Mouse (Mus musculus): ENCODE results near the gene Fgg. TPM values are rescaled to one million over a fixed set of nuclear protein-coding genes. Genes with fewer than 3 reads are reported as not detected.

Gene Fgg
- 26.5 and 31.3 TPM in 2 replicates for polyA plus RNA-seq (2015; fragmentation: Nextera tagmentation; extraction: Ambion mirVana)

DNA sequence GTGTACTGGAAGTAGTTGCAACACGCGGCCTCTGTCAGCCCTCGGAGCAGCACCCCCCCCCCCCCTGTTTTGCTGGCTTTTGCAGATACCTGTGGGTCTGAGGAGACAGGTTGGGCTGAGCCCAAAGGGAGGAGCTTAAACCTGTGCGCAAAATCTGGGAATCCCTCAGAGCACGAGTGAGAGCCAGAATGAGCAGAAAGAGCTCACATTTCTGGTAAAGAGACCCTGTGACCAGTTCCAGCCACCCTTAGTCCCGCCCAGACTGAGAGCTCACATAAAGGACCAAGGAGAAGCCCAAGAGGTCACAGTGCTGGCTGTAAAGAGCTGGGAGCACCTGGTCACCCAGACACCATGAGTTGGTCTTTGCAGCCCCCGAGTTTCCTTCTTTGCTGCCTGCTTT is at the start of gene Fgg:
TSS of gene Fgg (plus strand) at position 168 of the 400 bp plus-strand sequence.
- Histone ChIP-seq H3K9me3 (replicated peaks; ENCODE audit: control insufficient read depth, low read length) (no peaks in the 10 kb centered on the region), H3K4me3 (replicated peaks; ENCODE audit: low read length) (no peak within 1 kb of the TSS), H3K27ac (ENCODE audit: low read length) (no peak within 1 kb of the TSS), H3K4me2 (ENCODE audit: low read depth, low read length) (no peak within 1 kb of the TSS), H3K27me3 (ENCODE audit: control insufficient read depth, insufficient read depth, low read length) (no peaks in the 10 kb centered on the region), H3K36me3 (ENCODE audit: control insufficient read depth, insufficient read depth, low read length) (no peaks in the 10 kb centered on the region), H3K4me1 (ENCODE audit: control insufficient read depth, insufficient read depth, low read length) (no peaks in the 10 kb centered on the region), H3K9ac (ENCODE audit: low read length) (no peak within 1 kb of the TSS)
- no peak for ATAC-seq (ENCODE audit: insufficient read depth, low FRiP score)
- 33% methylated on average over 7 of the region's 7 CpGs for WGBS

DNA sequence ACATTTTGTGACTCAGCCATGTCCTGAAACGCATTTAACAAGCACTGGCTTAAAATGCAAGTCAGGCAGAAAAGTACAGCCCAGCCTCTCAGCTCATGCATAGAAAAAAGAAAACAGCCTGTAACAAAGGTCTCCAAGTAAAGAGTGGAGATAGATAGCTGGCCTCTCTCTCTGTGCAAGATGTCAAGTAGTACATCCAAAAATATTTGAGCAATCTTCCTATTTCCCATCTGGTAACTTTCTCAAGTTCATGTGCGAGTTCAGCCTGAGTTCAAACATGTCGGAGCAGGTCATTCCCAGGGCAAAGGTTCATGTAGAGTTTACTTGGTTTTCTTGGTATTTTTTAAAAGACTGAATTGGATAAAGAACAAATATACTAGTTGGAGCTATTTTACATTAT is 36.5 kb upstream of the Fgg start:
- Histone ChIP-seq H3K27me3 (ENCODE audit: control insufficient read depth, insufficient read depth, low read length) (no peaks in the 10 kb centered on the region), H3K36me3 (ENCODE audit: control insufficient read depth, insufficient read depth, low read length) (no peaks in the 10 kb centered on the region), H3K4me3 (replicated peaks; ENCODE audit: low read length) (no peak overlapping the region), H3K4me1 (ENCODE audit: control insufficient read depth, insufficient read depth, low read length) (no peaks in the 10 kb centered on the region), H3K27ac (ENCODE audit: low read length) (no peak overlapping the region), H3K9me3 (replicated peaks; ENCODE audit: control insufficient read depth, low read length) (no peaks in the 10 kb centered on the region), H3K4me2 (ENCODE audit: low read depth, low read length) (no peak overlapping the region), H3K9ac (ENCODE audit: low read length) (no peak overlapping the region)
- 51% methylated on average over 3 of the region's 3 CpGs for WGBS
- no peak for ATAC-seq (ENCODE audit: insufficient read depth, low FRiP score)

- peak; percentile 72; the same call in 1 of the 2 replicates for ATAC-seq (ENCODE audit: insufficient read depth, low FRiP score)
These were observed 26.7 kb upstream of the Fgg start for GRCm38 (mm10) chr3:82980818-82981217.

GRCm38 (mm10) chr3:82981861-82982260 is 25.7 kb upstream of the Fgg start:
- Histone ChIP-seq H3K9me3 (replicated peaks; ENCODE audit: control insufficient read depth, low read length) (no peaks in the 10 kb centered on the region), H3K27me3 (ENCODE audit: control insufficient read depth, insufficient read depth, low read length) (no peaks in the 10 kb centered on the region), H3K9ac (ENCODE audit: low read length) (no peak overlapping the region), H3K4me1 (ENCODE audit: control insufficient read depth, insufficient read depth, low read length) (peaks cover 4% of the 10 kb centered on the region; the same call in 1 of the 2 replicates), H3K4me3 (replicated peaks; ENCODE audit: low read length) (no peak overlapping the region), H3K36me3 (ENCODE audit: control insufficient read depth, insufficient read depth, low read length) (no peaks in the 10 kb centered on the region), H3K4me2 (ENCODE audit: low read depth, low read length) (no peak overlapping the region), H3K27ac (ENCODE audit: low read length) (peak overlapping the region; percentile 33; the same call in 1 of the 2 replicates)
- no peak for ATAC-seq (ENCODE audit: insufficient read depth, low FRiP score)
- 57% methylated on average over 8 of the region's 8 CpGs for WGBS

More at GRCm38 (mm10) chr3:82980818-82981217, 26.7 kb upstream of the Fgg start:
- Histone ChIP-seq H3K4me1 (ENCODE audit: control insufficient read depth, insufficient read depth, low read length) (peaks cover 4% of the 10 kb centered on the region; the same call in 1 of the 2 replicates), H3K27me3 (ENCODE audit: control insufficient read depth, insufficient read depth, low read length) (no peaks in the 10 kb centered on the region), H3K4me2 (ENCODE audit: low read depth, low read length) (no peak overlapping the region), H3K36me3 (ENCODE audit: control insufficient read depth, insufficient read depth, low read length) (no peaks in the 10 kb centered on the region), H3K27ac (ENCODE audit: low read length) (no peak overlapping the region), H3K9me3 (replicated peaks; ENCODE audit: control insufficient read depth, low read length) (no peaks in the 10 kb centered on the region), H3K4me3 (replicated peaks; ENCODE audit: low read length) (no peak overlapping the region), H3K9ac (ENCODE audit: low read length) (no peak overlapping the region)
- WGBS, result 43% methylated on average over 6 of the region's 6 CpGs

DNA sequence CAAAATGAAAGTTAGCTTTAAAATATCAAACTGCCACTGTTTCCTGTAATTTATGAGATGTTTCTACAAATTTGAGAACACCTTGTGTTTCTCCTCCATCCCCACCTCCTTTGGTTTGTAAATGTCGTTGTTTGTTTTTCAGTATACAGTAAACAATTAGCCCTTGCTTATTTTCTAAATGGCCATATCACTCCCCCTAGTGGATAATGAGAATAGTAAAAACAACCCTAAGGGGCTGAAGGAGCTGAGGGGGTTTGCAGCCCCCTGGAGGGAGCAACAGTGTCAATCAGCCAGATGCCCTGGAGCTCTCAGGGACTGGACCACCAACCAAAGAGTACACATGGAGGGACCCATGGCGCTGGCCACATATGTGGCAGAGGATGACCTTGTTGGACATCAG is 22.7 kb upstream of the Fgg start:
- ATAC-seq (ENCODE audit: insufficient read depth, low FRiP score), result no peak
- H3K36me3 ChIP-seq (ENCODE audit: control insufficient read depth, insufficient read depth, low read length), result no peaks in the 10 kb centered on the region
- H3K27ac ChIP-seq (ENCODE audit: low read length), result no peak overlapping the region
- no peaks in the 10 kb centered on the region for H3K9me3 ChIP-seq (replicated peaks; ENCODE audit: control insufficient read depth, low read length)
- peaks cover 4% of the 10 kb centered on the region; the same call in 1 of the 2 replicates for H3K4me1 ChIP-seq (ENCODE audit: control insufficient read depth, insufficient read depth, low read length)
- no peaks in the 10 kb centered on the region for H3K27me3 ChIP-seq (ENCODE audit: control insufficient read depth, insufficient read depth, low read length)
- no peak overlapping the region for H3K4me3 ChIP-seq (replicated peaks; ENCODE audit: low read length)
- WGBS, result 76% methylated on average over 2 of the region's 2 CpGs
- no peak overlapping the region for H3K9ac ChIP-seq (ENCODE audit: low read length)
- H3K4me2 ChIP-seq (ENCODE audit: low read depth, low read length), result no peak overlapping the region

- WGBS, result 66% methylated on average over 12 of the region's 12 CpGs
- no peaks in the 10 kb centered on the region for H3K36me3 ChIP-seq (ENCODE audit: control insufficient read depth, insufficient read depth, low read length)
- H3K4me1 ChIP-seq (ENCODE audit: control insufficient read depth, insufficient read depth, low read length), result no peaks in the 10 kb centered on the region
These were observed 15.6 kb upstream of the Fgg start for GRCm38 (mm10) chr3:82991963-82992362.

GRCm38 (mm10) chr3:82992956-82993355 is 14.6 kb upstream of the Fgg start:
- 77% methylated on average over 6 of the region's 6 CpGs for WGBS
- ATAC-seq (ENCODE audit: insufficient read depth, low FRiP score), result no peak

More at GRCm38 (mm10) chr3:82991963-82992362, 15.6 kb upstream of the Fgg start:
- H3K27ac ChIP-seq (ENCODE audit: low read length), result no peak overlapping the region
- no peaks in the 10 kb centered on the region for H3K9me3 ChIP-seq (replicated peaks; ENCODE audit: control insufficient read depth, low read length)
- H3K9ac ChIP-seq (ENCODE audit: low read length), result no peak overlapping the region
- H3K4me3 ChIP-seq (replicated peaks; ENCODE audit: low read length), result no peak overlapping the region
- peaks cover 3% of the 10 kb centered on the region; the same call in 1 of the 2 replicates for H3K27me3 ChIP-seq (ENCODE audit: control insufficient read depth, insufficient read depth, low read length)
- no peak overlapping the region for H3K4me2 ChIP-seq (ENCODE audit: low read depth, low read length)
- no peak for ATAC-seq (ENCODE audit: insufficient read depth, low FRiP score)

GRCm38 (mm10) chr3:82995368-82995767 is 12.2 kb upstream of the Fgg start:
- no peaks in the 10 kb centered on the region for H3K4me1 ChIP-seq (ENCODE audit: control insufficient read depth, insufficient read depth, low read length)
- H3K4me3 ChIP-seq (replicated peaks; ENCODE audit: low read length), result 0 out of 2 replicates have a peak overlapping the region, but pooled peaks have one; percentile 1
- H3K9me3 ChIP-seq (replicated peaks; ENCODE audit: control insufficient read depth, low read length), result no peaks in the 10 kb centered on the region
- H3K27me3 ChIP-seq (ENCODE audit: control insufficient read depth, insufficient read depth, low read length), result peaks cover 3% of the 10 kb centered on the region; the same call in 1 of the 2 replicates
- ATAC-seq (ENCODE audit: insufficient read depth, low FRiP score), result peak; percentile 70; the same call in 1 of the 2 replicates
- 4% methylated on average over 24 of the region's 24 CpGs for WGBS
- H3K36me3 ChIP-seq (ENCODE audit: control insufficient read depth, insufficient read depth, low read length), result no peaks in the 10 kb centered on the region
- 0 out of 2 replicates have a peak overlapping the region, but pooled peaks have one; percentile 23 for H3K9ac ChIP-seq (ENCODE audit: low read length)
- no peak overlapping the region for H3K27ac ChIP-seq (ENCODE audit: low read length)
- H3K4me2 ChIP-seq (ENCODE audit: low read depth, low read length), result peak overlapping the region; percentile 43

More at GRCm38 (mm10) chr3:82992956-82993355, 14.6 kb upstream of the Fgg start:
- Histone ChIP-seq H3K9me3 (replicated peaks; ENCODE audit: control insufficient read depth, low read length) (no peaks in the 10 kb centered on the region), H3K4me2 (ENCODE audit: low read depth, low read length) (no peak overlapping the region), H3K27ac (ENCODE audit: low read length) (no peak overlapping the region), H3K4me1 (ENCODE audit: control insufficient read depth, insufficient read depth, low read length) (no peaks in the 10 kb centered on the region), H3K9ac (ENCODE audit: low read length) (no peak overlapping the region), H3K27me3 (ENCODE audit: control insufficient read depth, insufficient read depth, low read length) (peaks cover 3% of the 10 kb centered on the region; the same call in 1 of the 2 replicates), H3K4me3 (replicated peaks; ENCODE audit: low read length) (no peak overlapping the region), H3K36me3 (ENCODE audit: control insufficient read depth, insufficient read depth, low read length) (no peaks in the 10 kb centered on the region)

DNA sequence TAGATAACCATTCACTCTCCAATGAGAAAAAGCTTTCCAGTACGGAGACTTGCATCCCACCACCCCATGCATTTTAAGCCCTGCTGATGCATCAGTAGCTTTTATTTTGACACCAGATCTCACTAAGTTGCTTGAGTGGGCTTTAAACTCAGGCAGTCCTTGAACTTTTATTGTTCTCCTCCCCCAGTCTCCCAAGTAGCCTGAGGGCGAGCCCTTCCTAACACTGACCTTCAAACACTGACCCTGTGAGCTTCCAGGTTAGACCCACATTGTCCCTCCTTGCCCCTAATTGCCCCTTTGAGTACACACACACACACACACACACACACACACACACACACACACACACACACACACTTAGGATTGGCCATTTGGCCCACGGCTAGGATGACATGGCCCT is 10.9 kb upstream of the Fgg start:
- Histone ChIP-seq H3K4me2 (ENCODE audit: low read depth, low read length) (no peak overlapping the region), H3K4me3 (replicated peaks; ENCODE audit: low read length) (no peak overlapping the region), H3K9me3 (replicated peaks; ENCODE audit: control insufficient read depth, low read length) (no peaks in the 10 kb centered on the region), H3K27me3 (ENCODE audit: control insufficient read depth, insufficient read depth, low read length) (peaks cover 3% of the 10 kb centered on the region; the same call in 1 of the 2 replicates), H3K36me3 (ENCODE audit: control insufficient read depth, insufficient read depth, low read length) (no peaks in the 10 kb centered on the region), H3K4me1 (ENCODE audit: control insufficient read depth, insufficient read depth, low read length) (no peaks in the 10 kb centered on the region), H3K9ac (ENCODE audit: low read length) (no peak overlapping the region), H3K27ac (ENCODE audit: low read length) (no peak overlapping the region)
- no peak for ATAC-seq (ENCODE audit: insufficient read depth, low FRiP score)
- 71% methylated on average over 3 of the region's 3 CpGs for WGBS

Data from stomach, embryonic 16.5 days (tissue).